Mouse (Mus musculus) ovary, adult 18-20 months (tissue): ENCODE measurements around the gene Wnt8b.
"Not testable (repeated sequence)": the region's sequence is repeated elsewhere in the genome, so short reads cannot be mapped to it uniquely, and the experiment has no call there.

Experiments
- DNase-seq: peaks from one replicate; pipeline ENCODE4 v3.0.0; 2022; ENCODE audit warnings: low spot score, mixed read lengths

The Wnt8b gene

GRCm38 (mm10) chr19:44493128-44493527 is at the start of gene Wnt8b:
Wnt8b (plus strand) TSS chr19:44493472.
- DNase-seq, result no peak

GRCm38 (mm10) chr19:44445755-44446154 is 47.5 kb upstream of the Wnt8b start:
- DNase-seq, result no peak

- DNase-seq, result no peak
Measured at GRCm38 (mm10) chr19:44447927-44448326, 45.3 kb upstream of the Wnt8b start.

- no peak for DNase-seq
Measured at GRCm38 (mm10) chr19:44454862-44455261, 38.4 kb upstream of the Wnt8b start.

GRCm38 (mm10) chr19:44455356-44455755 is 37.9 kb upstream of the Wnt8b start:
- DNase-seq, result no peak

- no peak for DNase-seq
Measured at GRCm38 (mm10) chr19:44457359-44458055, 35.8 kb upstream of the Wnt8b start.

GRCm38 (mm10) chr19:44458696-44459095 is 34.6 kb upstream of the Wnt8b start:
- peak; percentile 31 for DNase-seq

GRCm38 (mm10) chr19:44460441-44460840 is 32.8 kb upstream of the Wnt8b start:
- no peak for DNase-seq

GRCm38 (mm10) chr19:44461500-44461899 is 31.8 kb upstream of the Wnt8b start:
- no peak for DNase-seq

GRCm38 (mm10) chr19:44462141-44462540 is 31.1 kb upstream of the Wnt8b start:
- no peak for DNase-seq

GRCm38 (mm10) chr19:44465960-44466525 is 27.2 kb upstream of the Wnt8b start:
- DNase-seq, result not testable (repeated sequence)

- peak; percentile 59 for DNase-seq
Measured at GRCm38 (mm10) chr19:44474158-44474557, 19.1 kb upstream of the Wnt8b start.

- no peak for DNase-seq
Measured at GRCm38 (mm10) chr19:44475268-44475667, 18.0 kb upstream of the Wnt8b start.

- no peak for DNase-seq
Measured at GRCm38 (mm10) chr19:44476541-44476940, 16.7 kb upstream of the Wnt8b start.

GRCm38 (mm10) chr19:44487266-44487665 is 6.0 kb upstream of the Wnt8b start:
- peak; percentile 19 for DNase-seq

- DNase-seq, result no peak
Measured at GRCm38 (mm10) chr19:44496511-44496910, 3.2 kb downstream of the Wnt8b start.

GRCm38 (mm10) chr19:44496941-44497340 is 3.7 kb downstream of the Wnt8b start:
- no peak for DNase-seq

GRCm38 (mm10) chr19:44498936-44499335 is 5.7 kb downstream of the Wnt8b start:
- DNase-seq, result no peak

GRCm38 (mm10) chr19:44500240-44500639 is 7.0 kb downstream of the Wnt8b start:
- DNase-seq, result no peak

- no peak for DNase-seq
Measured at GRCm38 (mm10) chr19:44501925-44502324, 8.7 kb downstream of the Wnt8b start.

GRCm38 (mm10) chr19:44502741-44503140 is 9.5 kb downstream of the Wnt8b start:
- no peak for DNase-seq

GRCm38 (mm10) chr19:44510534-44511175 is 17.4 kb downstream of the Wnt8b start:
- DNase-seq, result no peak
